Mouse (Mus musculus): ENCODE data around the gene Gpatch8. TPM values are rescaled to one million over a fixed set of nuclear protein-coding genes. Genes with fewer than 3 reads are reported as not detected.

Gene Gpatch8
- polyA plus RNA-seq, 1 experiment from 2014 or later: 68.1 TPM

Other genes starting within 250 kb of the Gpatch8 start
- gene Ubtf, start 236.7 kb downstream of the Gpatch8 start, polyA plus RNA-seq (2014; fragmentation: Nextera tagmentation; extraction: Ambion mirVana): 82.1 and 83.4 TPM in 2 replicates
- 25.8 and 28.1 TPM in 2 replicates for gene Slc4a1, start 190.2 kb downstream of the Gpatch8 start, polyA plus RNA-seq (2014; fragmentation: Nextera tagmentation; extraction: Ambion mirVana)
- 43.3 and 47.8 TPM in 2 replicates for gene Rundc3a, start 163.0 kb downstream of the Gpatch8 start, polyA plus RNA-seq (2014; fragmentation: Nextera tagmentation; extraction: Ambion mirVana)
- 152 and 166 TPM in 2 replicates for gene Slc25a39, start 148.4 kb downstream of the Gpatch8 start, polyA plus RNA-seq (2014; fragmentation: Nextera tagmentation; extraction: Ambion mirVana)
- 43.3 and 47.2 TPM in 2 replicates for gene Grn, start 126.1 kb downstream of the Gpatch8 start, polyA plus RNA-seq (2014; fragmentation: Nextera tagmentation; extraction: Ambion mirVana)
- gene Fam171a2, start 108.7 kb downstream of the Gpatch8 start, polyA plus RNA-seq (2014; fragmentation: Nextera tagmentation; extraction: Ambion mirVana): 10.7 and 11.7 TPM in 2 replicates
- gene Itga2b, start 86.3 kb downstream of the Gpatch8 start, polyA plus RNA-seq (2014; fragmentation: Nextera tagmentation; extraction: Ambion mirVana): 3.9 and 5.5 TPM in 2 replicates
- gene Gm11627, start 23.1 kb upstream of the Gpatch8 start, polyA plus RNA-seq (2014; fragmentation: Nextera tagmentation; extraction: Ambion mirVana): 5.6 and 7.3 TPM in 2 replicates
- gene Fzd2, start 48.0 kb upstream of the Gpatch8 start, polyA plus RNA-seq (2014; fragmentation: Nextera tagmentation; extraction: Ambion mirVana): 29.5 and 31.7 TPM in 2 replicates
- 0.88 and 0.91 TPM in 2 replicates for gene Meioc, start 107.3 kb upstream of the Gpatch8 start, polyA plus RNA-seq (2014; fragmentation: Nextera tagmentation; extraction: Ambion mirVana)
- 51.3 and 53.0 TPM in 2 replicates for gene Ccdc43, start 141.4 kb upstream of the Gpatch8 start, polyA plus RNA-seq (2014; fragmentation: Nextera tagmentation; extraction: Ambion mirVana)
- 16.6 and 19.2 TPM in 2 replicates for gene Adam11, start 205.0 kb upstream of the Gpatch8 start, polyA plus RNA-seq (2014; fragmentation: Nextera tagmentation; extraction: Ambion mirVana)